Mouse (Mus musculus): ENCODE measurements around the gene Tmem126a.

- TF ChIP-seq CTCF (IDR thresholded peaks at IDR 0.05; ENCODE audit: control insufficient read depth, insufficient read depth, insufficient read length) (no peak), MYOG (IDR thresholded peaks at IDR 0.05; ENCODE audit: control insufficient read depth, extremely low read depth, insufficient read length) (no peak), MAX (IDR thresholded peaks at IDR 0.05) (no peak)
Observed at GRCm38 (mm10) chr7:90427006-90427405, 30.0 kb downstream of the Tmem126a start.
